Comparison of ENCODE assay signal across 20 mouse cellular contexts in genomic region chr3:3032793-3033192, GRCm38 (mm10).
"Had no signal": no experiment of that assay in that cellular context is flagged by ENCODE, and none has a peak within 500 bp of the region (broad histone marks: within the 10 kb centered on the region; RNA-seq: fewer than 3 reads in every experiment).

No protein-coding gene starts in this region.

- DNase-seq: kidney, adult 2 months; kidney, postnatal 25 days; layer of hippocampus, adult 9-11 months; lung, adult 2 months; lung, postnatal 14 days; lung, postnatal 4 days; midbrain, embryonic 14.5 days; right cerebral cortex, adult 18-20 months; right cerebral cortex, postnatal 14 days; right cerebral cortex, postnatal 4 days; thymus, postnatal 25 days had no signal

- H3K27ac ChIP-seq: kidney, postnatal 0 days; layer of hippocampus, adult 2 months; limb, embryonic 10.5 days; limb, embryonic 13.5 days; liver, embryonic 15.5 days; neural tube, embryonic 12.5 days; neural tube, embryonic 15.5 days had no signal

- H3K36me3 ChIP-seq: limb, embryonic 10.5 days; limb, embryonic 13.5 days; liver, embryonic 15.5 days; neural tube, embryonic 12.5 days; neural tube, embryonic 15.5 days had no signal

- H3K4me3 ChIP-seq: layer of hippocampus, adult 2 months; limb, embryonic 10.5 days; limb, embryonic 13.5 days; liver, embryonic 15.5 days; neural tube, embryonic 12.5 days; neural tube, embryonic 15.5 days had no signal

- H3K27me3 ChIP-seq: limb, embryonic 13.5 days; liver, embryonic 15.5 days; neural tube, embryonic 12.5 days; neural tube, embryonic 15.5 days had no signal

- ATAC-seq: intestine, postnatal 0 days had no signal

- H3K9ac ChIP-seq: limb, embryonic 13.5 days; liver, embryonic 15.5 days; neural tube, embryonic 12.5 days; neural tube, embryonic 15.5 days had no signal

- H3K4me2 ChIP-seq: limb, embryonic 13.5 days; liver, embryonic 15.5 days; midbrain, embryonic 11.5 days; neural tube, embryonic 12.5 days; neural tube, embryonic 15.5 days had no signal

- H3K4me1 ChIP-seq: limb, embryonic 10.5 days; limb, embryonic 13.5 days; liver, embryonic 15.5 days; neural tube, embryonic 12.5 days; neural tube, embryonic 15.5 days had no signal
